Mouse (Mus musculus) urinary bladder, adult 2 months (tissue): Measurements from ENCODE around the gene Brf1. TPM values are rescaled to one million over a fixed set of nuclear protein-coding genes. Genes with fewer than 3 reads are reported as not detected.

Source experiments
- DNase-seq: peaks from one replicate; pipeline ENCODE4 v3.0.0; 2022; ENCODE audit warnings: low spot score
- polyA plus RNA-seq: library from polyadenylated mRNA; depleted of rRNA; stranded (reverse); fragments of >200 nt; gene quantifications from 2 replicates; pipeline ENCODE4 v1.2.3, GENCODE M21; 2012

The Brf1 gene
- polyA plus RNA-seq, 1 experiment, result 82.7 TPM

DNA sequence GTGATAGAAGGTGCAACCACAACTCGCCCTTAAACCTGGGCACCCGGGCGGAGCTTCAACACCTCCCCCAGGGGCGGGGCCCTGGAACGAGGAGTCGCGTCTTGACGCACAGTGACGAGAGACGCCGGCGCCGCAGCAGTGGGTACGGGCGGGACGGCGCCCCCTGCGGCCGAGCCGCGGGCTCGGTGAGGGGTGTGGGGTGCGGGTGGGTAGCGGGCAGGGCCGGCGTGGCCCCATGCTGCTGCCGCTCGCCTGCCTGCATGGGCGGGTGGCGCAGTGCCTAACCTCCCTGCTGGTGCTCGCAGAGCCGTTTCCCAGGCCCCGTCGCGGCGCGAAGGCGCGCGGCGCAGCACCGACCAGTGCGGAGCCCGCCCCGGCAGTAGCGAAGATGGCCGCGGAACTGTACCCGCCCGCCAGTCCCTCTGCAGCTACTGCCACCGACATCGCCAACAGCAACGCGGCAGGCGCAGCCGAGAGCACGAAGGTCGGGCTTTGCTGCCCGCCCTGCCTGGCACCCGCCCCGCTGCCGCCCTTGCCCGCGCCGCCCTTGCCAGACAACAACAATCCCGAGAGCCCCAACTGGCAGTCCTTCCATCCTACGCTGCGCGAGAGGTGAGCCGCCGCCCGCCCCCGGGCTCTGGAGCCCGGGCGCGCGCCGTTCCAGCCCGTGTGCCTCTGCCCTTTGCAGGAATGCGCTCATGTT is 24.0 kb downstream of the Brf1 start, which contains the start of gene Btbd6:
Btbd6 (plus strand) TSS at position 112 of the 703 bp plus-strand sequence.
- peak; percentile 80 for DNase-seq

DNA sequence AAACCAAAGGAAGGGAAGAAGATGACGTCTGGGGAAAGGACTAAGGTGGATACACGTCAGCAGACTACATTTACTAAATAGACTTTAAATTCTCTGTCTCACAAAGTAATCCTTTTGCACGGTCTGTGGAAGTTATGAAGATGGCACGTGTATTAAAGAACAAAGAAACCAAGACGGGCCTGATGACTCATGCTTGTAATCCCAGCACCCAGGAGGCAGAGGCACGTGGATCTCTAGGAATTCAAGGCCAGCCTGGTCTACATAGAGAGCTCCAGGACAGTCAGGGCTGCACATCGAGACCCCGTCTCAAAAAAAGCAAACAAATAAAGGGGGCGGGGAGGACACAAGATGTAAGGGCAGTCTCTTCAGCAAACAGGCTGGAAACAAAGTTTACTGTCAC is 25.8 kb downstream of the Brf1 start:
- DNase-seq, result no peak

DNA sequence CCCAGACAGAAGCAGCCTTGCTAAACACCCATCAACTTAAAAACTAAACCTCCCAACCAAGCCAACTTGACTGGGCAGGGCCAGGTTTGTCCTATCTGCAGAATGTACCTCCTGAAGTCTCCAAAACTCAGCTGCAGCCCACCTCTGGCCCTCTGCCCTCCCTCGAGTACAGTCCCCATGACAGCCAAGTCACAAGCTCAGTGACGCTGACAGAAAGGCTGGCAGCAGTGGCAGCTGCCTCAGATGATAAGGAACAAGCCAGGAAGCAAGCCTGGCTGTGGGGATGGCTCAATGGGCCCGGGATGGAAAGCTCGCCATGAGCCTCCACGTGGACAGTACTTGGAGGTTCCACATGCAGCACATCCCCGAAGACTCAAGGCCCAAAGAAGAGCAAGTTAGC is 30.9 kb downstream of the Brf1 start:
- DNase-seq, result no peak

DNA sequence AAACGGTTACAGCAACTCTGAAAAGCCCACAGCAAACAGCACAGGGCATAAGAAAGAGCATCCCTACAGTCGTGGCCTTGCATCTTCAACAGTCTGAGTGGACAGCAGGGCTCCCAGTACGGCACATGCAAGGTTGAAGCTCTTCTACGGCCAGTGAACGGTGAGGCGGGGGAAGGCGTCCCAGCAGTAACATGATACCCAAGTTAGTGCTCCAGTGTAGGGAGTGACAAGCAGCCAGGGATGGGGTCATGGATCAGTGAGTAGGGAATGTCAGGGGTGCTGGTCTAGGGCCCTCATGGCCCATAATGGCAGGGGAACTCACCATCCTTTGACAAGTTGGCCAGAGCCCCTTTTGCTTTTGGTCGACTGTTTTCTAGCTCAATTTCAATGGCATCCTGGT is 31.6 kb downstream of the Brf1 start:
- no peak for DNase-seq

DNA sequence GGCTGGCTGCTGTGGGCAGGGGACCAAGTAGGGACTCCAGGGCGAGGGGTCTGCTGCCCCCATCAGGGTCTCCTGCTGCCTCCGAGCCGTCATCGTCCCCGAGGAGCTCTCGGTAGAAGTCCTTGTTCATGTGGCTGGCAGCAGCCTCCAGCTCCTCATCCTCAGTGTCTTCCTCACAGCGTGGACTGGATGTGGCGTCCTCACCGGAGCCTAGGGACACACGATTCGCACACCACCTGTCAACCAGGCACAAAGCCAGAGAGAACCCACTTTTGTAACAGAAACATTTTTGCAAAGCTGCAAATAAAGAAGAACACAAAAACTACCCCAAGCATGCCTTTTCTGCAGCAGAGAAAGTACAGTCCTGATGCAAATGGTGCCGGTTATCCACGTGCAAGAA is 34.7 kb downstream of the Brf1 start:
- no peak for DNase-seq

DNA sequence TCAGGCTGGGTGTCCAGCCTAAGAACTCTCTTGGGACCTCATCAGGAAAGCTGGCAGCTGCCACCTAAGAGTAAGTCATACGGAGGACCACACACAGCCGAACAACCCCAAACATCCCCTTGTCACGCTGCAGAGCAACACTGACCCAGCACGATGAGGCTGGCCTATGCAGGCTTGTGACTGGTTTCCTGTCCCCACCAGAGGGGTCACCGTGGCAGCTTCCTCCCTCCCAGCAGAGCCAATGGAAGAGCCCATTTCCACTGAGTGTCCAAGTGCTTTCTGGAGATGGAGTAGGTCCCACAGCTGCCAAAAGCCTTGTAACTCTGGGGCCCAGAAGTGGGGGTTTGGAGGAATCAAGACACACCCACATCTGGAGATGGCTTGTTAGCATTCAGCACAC is 38.6 kb downstream of the Brf1 start:
- no peak for DNase-seq

DNA sequence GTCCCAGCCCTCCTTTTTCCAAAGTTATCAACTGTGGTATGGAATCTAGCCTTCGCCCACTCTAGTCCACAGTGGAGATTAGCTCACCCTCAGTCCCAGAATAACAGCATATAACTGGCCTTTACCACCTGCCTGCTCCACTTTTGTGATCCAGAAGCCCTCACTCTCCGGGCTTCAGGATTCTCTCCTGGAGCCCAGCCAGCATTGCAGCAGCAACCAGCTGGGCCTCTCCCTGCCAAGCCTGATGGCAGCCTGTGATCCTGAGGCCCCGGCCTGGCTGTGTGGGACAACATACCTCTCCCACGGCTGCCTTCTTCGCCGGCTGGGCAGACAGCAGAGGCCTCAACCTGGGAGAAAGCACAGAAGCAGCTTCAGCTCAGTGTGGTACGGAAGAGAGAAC is 39.1 kb downstream of the Brf1 start:
- DNase-seq, result no peak

DNA sequence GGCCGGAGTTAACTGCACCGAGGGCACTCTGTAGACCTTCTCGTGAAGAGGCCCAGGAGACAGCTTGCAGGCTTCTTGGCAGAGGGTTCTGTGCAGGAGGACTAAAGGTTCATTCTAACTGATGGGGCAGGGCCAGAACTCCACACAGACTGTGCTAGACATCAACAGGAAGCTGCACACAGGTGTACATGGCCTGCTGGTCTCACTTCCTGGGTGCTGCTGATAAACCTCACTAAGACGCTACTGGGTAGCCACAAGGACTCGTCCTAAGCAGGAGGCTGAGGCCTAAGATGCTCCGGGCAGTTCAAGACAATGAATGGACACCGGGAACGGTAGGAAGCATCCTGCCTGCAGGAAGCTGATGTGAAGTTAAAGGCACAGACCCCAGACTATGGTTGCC is 41.1 kb downstream of the Brf1 start:
- no peak for DNase-seq

DNA sequence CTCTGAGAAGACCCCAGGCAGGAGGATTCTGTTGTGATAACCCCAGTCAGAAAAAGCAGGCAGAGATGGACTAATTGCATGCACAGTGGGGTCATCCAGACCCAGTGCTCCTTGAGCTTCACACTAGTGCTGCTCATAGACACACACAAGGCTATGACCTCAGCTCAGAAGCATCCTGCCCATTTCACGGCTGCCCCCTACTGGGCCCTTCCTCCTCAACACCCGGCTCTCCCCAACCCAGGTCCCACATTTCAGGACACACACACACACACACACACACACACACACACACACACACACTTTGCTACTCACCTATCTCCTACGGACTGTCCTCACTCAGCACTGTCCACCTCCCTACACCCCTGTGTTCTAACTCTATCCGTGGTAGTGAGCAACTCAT is 42.2 kb downstream of the Brf1 start:
- DNase-seq, result no peak

DNA sequence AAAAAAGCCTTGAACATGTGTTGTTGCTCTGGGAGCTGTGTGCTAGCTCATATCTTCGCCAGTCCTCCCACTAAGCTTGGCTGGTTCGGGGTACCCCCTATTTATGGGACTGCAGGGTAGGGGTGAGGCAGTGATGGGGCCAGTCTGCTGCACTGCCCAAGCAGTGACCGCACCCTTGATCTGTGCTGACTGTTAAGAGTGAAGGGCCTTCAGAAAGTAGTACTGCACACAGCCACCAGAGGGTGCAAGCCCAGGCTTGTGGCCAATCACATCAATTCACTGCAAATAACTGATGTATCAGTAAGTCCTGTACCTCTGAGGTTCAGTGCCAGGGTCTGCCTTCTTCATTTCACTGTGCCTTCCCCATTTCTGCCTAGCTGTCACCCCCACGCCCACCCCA is 44.7 kb downstream of the Brf1 start:
- no peak for DNase-seq

DNA sequence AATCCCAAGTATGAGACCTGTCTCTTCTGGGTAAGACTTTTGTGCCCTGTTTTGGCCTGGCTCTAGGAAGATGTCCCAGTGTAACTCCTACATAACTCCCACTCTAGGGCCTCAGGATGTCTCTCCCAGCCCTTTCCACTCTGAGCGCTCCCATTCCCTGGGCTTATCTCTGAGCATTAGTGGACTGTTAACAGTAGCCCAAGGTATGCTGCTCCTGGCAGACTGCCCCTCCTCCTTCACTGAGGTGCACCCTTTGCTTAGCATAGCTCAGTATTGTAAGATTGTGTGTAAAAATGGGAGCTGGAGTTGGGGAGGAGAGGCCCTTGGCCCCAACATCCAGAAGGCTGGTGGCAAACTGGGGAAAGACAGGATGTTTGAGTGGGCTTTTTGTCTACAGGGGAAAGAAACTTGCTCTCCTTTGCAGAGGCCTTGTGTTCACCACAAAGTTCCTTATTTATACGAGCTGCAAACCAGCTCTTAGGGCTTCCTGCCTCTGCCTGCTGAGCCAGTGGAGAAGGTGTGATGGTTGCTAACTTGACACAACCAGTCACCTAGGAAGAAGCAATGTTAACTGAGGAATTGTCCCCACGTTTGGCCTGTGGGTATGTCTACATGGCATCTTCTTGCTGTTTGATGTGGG is 47.5 kb downstream of the Brf1 start:
- DNase-seq, result no peak

DNA sequence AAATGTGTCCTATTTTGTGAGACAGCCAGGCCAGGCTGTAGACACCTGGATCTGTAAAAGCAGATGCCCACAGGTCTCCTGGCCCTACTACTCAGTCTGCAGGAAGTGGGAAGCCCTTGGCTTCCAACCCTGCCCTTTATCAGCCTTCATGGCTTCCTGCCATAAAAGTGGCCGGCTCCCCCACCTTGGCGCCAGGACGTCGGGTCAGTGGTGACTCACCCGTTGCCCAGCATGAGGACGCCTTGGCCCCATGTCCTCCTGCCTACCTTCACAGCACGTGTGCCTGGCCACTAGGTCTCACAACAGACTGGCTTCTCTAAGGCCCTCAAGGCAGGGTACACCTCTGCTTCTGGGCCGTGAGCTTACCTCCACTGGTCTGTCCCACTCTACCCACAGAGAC is 48.1 kb downstream of the Brf1 start:
- DNase-seq, result peak; percentile 56

DNA sequence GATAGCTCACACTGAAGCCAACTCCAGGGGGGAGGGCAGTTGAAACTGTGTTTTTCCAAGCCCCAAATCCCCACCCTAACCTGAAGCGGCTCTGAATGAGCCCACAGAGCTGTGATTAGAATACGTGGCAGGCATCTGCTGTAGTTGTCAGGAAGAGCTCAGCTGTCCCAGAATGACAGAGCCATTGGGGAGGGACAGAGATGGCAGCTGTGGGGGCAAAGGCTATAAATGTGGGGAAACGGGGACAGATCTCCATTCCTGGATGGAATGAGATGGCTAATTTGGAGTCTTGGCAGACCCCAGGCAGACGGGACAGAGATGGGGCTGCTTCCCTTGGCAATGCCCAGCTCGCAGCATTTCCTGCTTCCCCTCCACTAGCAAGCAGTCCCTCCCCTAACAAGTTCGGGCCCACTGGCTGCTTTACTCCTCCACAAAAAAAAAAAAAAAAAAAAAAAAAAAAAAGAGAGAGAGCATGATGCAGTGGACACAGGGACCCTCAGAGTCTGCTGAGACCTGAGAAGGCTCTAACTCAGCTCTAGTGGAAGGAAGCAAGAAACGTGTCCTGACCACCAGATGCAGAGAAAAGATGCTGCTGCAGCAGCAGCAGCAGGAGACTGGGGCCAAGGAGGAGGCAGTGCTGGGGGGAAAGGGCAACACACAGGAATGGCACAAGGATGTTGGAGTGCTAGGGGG is 49.2 kb downstream of the Brf1 start:
- no peak for DNase-seq

DNA sequence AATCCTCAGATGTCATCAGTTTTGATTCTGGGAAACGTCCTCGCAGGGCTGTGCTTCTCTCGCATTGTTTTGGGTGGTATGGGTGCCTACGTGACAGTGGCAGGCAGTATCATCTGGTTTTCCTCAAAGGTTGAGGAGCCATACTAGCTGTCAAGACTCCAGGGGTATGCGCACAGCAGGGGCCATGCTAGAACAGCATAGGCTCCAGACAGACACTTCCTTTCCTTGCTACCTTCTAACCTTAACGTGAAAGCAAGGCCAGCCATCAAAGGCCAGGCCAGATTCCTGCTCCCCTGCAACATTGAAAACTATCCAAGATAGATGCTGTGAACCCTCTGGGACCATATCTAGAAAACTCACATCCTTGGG is 49.8 kb downstream of the Brf1 start:
- no peak for DNase-seq

DNA sequence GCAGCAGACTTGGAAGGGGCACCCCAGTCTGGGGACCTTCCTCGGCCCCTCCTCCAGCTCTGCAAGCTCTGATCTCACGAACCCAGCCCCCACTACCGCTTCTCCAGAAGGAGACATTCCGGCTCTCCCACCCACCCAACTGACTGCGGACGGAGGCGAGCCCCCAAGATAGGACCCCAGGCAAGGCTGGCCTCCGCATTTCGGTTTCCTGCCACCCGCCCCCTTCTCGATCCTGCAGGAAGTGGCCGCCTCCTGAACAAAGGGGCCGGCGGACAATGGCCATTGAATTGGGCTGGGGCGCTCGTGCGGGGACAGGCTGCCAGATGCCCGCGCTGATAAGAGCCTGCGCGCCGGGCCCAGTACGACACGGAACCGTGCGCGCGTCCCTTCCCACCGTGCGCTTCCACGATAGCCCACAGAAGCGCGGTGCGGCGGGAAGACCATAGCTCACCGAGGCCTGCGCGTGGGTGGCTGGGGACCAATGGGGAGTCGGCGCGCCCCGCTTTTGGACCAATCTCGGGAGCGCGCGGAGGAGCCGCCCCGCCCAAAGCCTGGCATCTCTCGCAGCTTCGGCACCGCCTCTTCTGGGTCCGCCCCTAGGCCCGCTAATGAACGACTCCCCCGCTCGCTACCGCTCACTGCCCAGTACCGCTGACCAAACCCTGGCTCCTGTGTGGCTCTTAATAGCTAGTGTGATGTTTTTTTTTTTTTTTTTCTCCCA is 50.3 kb downstream of the Brf1 start:
- DNase-seq, result peak; percentile 79

DNA sequence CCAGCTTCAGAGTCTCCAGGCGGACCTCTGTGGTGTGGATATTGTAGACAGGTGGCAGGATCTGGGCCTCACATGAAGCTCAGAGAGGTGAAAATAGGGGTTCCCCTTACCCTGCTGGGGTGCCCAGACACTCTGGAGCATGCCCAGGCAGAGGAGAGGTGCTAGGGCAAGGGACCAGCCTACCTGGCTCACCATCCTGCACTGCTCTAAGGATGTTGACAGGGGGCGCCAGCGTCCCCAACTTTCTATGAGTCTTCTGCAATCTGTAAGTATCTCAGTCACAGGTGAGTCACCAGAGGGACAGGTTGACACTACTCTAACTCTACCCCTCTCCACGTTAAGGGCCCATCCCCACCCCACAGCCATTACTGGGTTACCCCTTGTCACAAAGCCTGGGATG is 53.2 kb downstream of the Brf1 start:
- no peak for DNase-seq

DNA sequence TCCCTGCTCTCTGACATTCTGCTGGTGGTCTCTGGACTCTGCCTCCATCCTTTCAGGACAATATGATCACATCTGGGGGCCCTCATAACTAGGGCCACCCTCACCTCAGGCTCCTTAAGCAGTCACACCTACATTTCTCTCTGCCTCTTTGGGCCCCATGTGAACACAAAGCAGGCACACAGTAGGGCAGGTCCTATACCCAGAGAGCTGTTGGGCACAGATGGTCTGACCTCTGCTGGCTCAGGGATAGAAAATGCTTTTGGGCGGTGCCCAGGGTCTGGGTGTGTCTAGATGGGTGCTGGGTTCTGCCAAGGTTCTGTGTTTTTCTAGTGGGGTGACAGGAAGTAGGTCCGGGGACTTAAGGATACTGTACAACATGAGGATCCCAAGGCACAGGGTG is 56.8 kb downstream of the Brf1 start:
- DNase-seq, result no peak

DNA sequence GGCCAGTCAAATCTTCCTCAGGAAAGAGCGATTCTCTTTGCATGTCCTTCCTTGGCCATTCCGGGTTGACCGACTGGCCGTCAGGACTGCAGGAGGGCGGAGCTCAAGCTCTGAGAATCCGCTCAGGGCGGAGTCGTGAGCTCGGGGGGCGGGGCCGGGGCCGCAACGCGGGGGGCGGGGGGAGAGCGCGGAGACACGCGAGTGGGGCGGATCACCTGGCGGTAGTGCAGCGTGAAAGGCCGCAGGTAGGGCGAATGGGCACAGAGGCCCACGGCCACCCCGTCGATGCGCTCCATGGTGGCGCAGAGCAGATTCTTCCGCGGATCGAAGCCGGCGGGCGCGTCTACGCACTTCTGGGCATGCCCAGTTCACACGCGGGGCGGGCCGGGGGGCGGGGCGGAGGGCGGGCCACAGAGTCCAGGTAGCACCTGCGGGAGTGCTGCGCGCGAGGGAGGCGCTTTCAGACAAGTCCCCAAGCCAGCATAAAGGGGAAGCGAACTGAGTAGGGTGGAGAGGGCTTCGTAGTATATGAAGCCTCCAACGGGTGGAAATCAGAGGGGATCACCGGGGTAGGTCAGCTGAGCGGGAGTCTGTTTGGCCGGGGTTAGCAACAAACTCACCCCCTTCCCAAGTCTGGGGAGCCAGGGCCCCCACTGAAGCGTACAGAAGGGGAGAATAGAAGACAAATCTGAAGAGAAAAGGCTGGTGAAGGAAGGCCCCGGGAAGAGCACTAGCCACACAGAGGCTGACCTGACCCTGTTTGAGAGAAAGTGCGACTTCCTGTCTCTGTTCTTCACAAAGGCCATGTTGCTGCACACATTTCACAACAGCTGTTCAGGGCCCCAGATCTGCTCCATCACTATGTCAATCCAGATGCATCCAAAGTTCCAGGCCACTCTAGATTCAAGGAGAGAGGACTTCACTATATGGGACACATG is 58.5 kb downstream of the Brf1 start, which contains the start of gene Nudt14:
Nudt14 (minus strand) TSS at position 349 of the 938 bp plus-strand sequence.
- DNase-seq, result peak; percentile 75

DNA sequence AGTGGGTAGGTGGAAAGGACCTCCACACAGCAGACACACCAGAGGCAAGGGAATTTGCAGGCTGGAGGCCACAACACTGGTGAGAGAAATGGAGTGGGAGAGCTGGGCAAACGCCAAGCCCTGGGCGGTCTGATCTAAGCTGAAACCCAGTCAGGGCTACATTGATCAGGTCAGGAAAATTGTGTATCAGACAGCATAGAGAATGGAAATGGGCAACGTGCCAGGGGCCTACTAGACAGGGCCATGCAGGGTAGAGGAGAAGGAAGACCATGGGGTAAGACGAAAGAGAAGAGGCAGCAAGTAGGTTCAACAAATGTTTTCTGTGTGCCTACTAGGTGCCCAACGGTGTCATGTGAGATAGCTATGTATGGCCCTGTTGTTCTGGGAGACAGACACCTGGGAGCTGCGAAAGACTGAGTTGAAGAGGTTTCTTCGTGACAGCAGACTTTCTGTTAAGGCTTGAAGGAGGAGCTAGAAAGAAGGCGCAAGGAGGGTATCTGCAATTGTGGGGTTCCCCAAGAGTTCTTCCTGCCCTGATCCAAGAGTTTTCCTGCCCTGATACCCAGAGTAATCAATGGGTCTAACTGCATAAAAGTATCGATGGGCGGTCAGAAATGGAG is 59.2 kb downstream of the Brf1 start:
- DNase-seq, result no peak

DNA sequence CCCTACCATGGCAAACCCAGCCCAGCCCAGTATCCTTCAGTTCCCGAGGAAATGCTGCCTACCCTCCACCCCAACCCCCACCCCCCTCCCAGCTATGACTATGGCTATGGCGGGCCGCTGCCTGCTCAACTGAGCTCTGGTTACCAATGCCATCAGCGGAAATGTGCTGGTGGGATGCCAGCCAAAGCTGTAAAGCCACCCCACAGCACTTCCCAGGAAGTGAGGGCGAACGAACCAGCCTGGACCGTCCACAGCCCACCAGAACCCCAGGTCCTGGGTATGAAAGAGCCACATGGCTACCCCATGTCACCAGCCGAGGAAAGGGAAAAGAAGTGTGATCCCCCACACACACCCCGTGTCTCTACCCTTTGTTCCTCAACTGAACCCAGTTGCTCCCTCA is 59.8 kb downstream of the Brf1 start:
- DNase-seq, result no peak

DNA sequence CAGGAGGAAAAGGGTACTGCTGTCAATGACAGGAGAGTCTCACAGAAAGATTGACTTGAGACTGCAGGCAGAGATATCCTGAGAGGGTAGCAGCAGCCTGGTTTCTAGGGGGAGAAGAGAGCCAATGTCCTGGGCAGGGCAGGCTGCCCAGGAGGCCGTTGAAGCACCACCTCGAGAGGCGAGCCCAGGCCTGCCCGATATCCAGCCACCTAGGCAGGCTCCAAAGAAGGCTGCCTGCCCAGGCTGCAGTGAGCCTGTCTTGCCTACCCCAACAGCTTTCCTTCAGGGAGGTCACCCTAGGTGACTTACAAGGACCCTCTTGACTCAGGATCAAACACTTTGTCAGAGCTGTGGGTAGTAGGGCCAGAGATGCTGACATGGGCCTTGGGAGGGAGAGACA is 60.3 kb downstream of the Brf1 start:
- DNase-seq, result no peak
